Mouse (Mus musculus) hindbrain, embryonic 12.5 days (tissue): ENCODE measurements around the gene H1f0. TPM values are rescaled to one million over a fixed set of nuclear protein-coding genes. Genes with fewer than 3 reads are reported as not detected.
A peak's percentile ranks its signal among the peaks of the same experiment; 100 is the strongest.

Source experiments
- ATAC-seq: fragments of 200-750 bp; cut with Nextera tagmentation; 2 replicates; pipeline ENCODE4 v1.8.0; 2017; ENCODE audit warnings: moderate TSS enrichment; ENCODE audit not compliant: low FRiP score
- H3K27ac ChIP-seq: fragments of 300-500 bp; sonication (generic); 2 replicates; pipeline ENCODE4 v1.5.1; 2016; ENCODE audit warnings: mild to moderate bottlenecking
- H3K27me3 ChIP-seq: fragments of 300-500 bp; sonication (generic); 2 replicates; pipeline ENCODE4 v1.6.1; 2016; ENCODE audit warnings: mild to moderate bottlenecking
- H3K36me3 ChIP-seq: fragments of 300-500 bp; sonication (generic); 2 replicates; pipeline ENCODE4 v1.6.1; 2016; ENCODE audit warnings: mild to moderate bottlenecking
- H3K4me1 ChIP-seq: fragments of 300-500 bp; sonication (generic); 2 replicates; pipeline ENCODE4 v1.6.1; 2016
- H3K4me2 ChIP-seq: fragments of 300-500 bp; sonication (generic); replicated peaks from 2 replicates; pipeline ENCODE4 v1.6.1; 2016; ENCODE audit warnings: mild to moderate bottlenecking
- H3K4me3 ChIP-seq: fragments of 300-500 bp; sonication (generic); 2 replicates; pipeline ENCODE4 v1.5.1; 2016; ENCODE audit warnings: mild to moderate bottlenecking
- H3K9ac ChIP-seq: fragments of 300-500 bp; sonication (generic); 2 replicates; pipeline ENCODE4 v1.6.1; 2016; ENCODE audit warnings: mild to moderate bottlenecking, moderate library complexity
- H3K9me3 ChIP-seq: fragments of 300-500 bp; sonication (generic); replicated peaks from 2 replicates; pipeline ENCODE4 v1.6.1; 2016; ENCODE audit warnings: mild to moderate bottlenecking
- WGBS: fragments of 180-500 bp; shearing (Covaris S2); methylation state at CpG from one replicate; pipeline ENCODE4 v1.1.7; 2016; 5-methylcytosine and 5-hydroxymethylcytosine counted together
- polyA plus RNA-seq: library from polyadenylated mRNA; unstranded; fragments of >200 nt; fragmentation: Nextera tagmentation; extraction: Ambion mirVana; gene quantifications from 2 replicates; pipeline ENCODE4 v1.2.1, GENCODE M21; 2016

H1f0 gene
- polyA plus RNA-seq: 456 and 488 TPM in 2 replicates

- WGBS: under 1% methylated on average over 42 of the region's 58 CpGs
- ATAC-seq: peak; percentile 70
- H3K4me1 ChIP-seq: peaks cover 45% of the 10 kb centered on the region
Observed at GRCm38 (mm10) chr15:79028237-79028738, at the start of gene H1f0. H1f0 (plus strand) TSS chr15:79028450.

DNA sequence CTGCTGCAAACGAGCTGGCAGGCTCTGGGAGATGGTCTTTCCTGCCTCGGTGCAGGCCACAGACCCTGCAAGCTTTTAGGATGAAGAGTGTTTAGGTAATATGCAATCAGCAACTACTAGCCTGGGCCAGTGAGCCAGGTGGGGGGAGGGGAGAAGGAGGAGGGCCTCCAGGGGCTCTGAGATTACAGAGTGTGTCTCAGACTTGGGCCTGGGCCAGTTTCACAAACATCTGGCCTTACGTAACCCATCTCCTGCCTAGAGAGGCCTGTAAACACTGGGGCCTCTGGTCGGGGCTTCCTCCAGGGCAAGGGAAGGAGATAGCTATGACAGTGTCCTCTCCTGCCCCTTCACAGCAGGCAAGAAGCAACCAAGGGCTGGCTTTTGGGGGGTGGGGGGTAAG lies 49.4 kb upstream of the H1f0 start:
- H3K9ac ChIP-seq: peak overlapping the region; percentile 43
- H3K4me1 ChIP-seq: peaks cover 27% of the 10 kb centered on the region
- H3K4me2 ChIP-seq: 0 out of 2 replicates have a peak overlapping the region, but pooled peaks have one; percentile 3
- H3K4me3 ChIP-seq: no peak overlapping the region
- WGBS: 43% methylated on average over 4 of the region's 4 CpGs
- no peaks in the 10 kb centered on the region for H3K27me3 ChIP-seq
- H3K27ac ChIP-seq: 0 out of 2 replicates have a peak overlapping the region, but pooled peaks have one; percentile 40
- 0 out of 2 replicates have a peak, but pooled peaks cover 5% of the 10 kb centered on the region for H3K36me3 ChIP-seq
- no peak for ATAC-seq
- no peaks in the 10 kb centered on the region for H3K9me3 ChIP-seq

More at GRCm38 (mm10) chr15:79028237-79028738, at the start of gene H1f0:
- Histone ChIP-seq H3K9me3 (no peaks in the 10 kb centered on the region), H3K27me3 (peaks cover 8% of the 10 kb centered on the region), H3K27ac (peak within 1 kb of the TSS; percentile 98), H3K4me2 (peak within 1 kb of the TSS; percentile 99), H3K4me3 (peak within 1 kb of the TSS; percentile 71), H3K36me3 (no peaks in the 10 kb centered on the region), H3K9ac (peak within 1 kb of the TSS; percentile 99)

GRCm38 (mm10) chr15:78980084-78980483 lies 48.2 kb upstream of the H1f0 start:
- WGBS: 91% methylated on average over 4 of the region's 4 CpGs
- Histone ChIP-seq H3K36me3 (0 out of 2 replicates have a peak, but pooled peaks cover 5% of the 10 kb centered on the region), H3K27ac (no peak overlapping the region), H3K4me2 (no peak overlapping the region), H3K4me1 (peaks cover 39% of the 10 kb centered on the region), H3K27me3 (no peaks in the 10 kb centered on the region), H3K4me3 (no peak overlapping the region), H3K9me3 (no peaks in the 10 kb centered on the region), H3K9ac (no peak overlapping the region)
- ATAC-seq: no peak

DNA sequence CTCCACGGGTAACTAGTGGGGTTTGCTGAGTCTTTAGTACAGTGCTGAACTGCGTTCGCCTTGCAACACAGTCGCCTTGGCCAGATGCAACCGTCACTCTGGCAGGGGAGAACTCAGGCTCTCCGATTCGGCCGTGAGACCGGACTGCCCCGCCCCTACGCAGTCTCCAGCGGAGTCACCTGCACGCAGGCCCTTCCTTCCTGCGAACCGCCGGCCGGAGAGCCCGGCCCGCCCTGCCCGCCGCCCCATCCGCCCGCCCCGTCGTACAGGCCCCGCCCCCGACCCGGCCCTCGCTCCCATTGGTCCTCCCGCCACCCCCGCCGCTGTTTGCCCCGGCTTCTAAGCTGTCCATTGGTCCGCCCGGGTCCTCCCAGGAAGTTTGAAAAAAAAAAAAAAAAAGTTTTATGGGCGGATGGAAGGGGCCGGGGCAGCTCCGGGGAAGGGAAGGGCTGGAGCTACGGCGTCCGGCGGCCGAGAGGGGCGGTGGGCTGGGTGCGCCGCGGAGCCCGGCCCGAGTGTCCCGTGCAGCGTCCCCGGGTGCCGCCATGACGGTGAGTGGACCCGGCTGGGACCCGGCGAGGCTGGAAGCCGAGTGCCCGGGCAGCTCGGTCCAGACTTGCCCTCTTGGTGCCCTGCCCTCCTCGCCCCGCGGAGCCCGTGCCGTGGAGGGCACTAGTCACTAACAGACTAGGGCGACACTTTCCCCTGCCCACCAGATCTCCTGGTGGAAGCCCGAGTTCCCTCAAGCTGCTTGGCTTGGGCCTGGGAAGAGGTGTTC lies 45.4 kb upstream of the H1f0 start:
- peak; percentile 82 for ATAC-seq
- Histone ChIP-seq H3K27ac (peak overlapping the region; percentile 70; the same call in 1 of the 2 replicates), H3K4me1 (peaks cover 43% of the 10 kb centered on the region), H3K4me3 (peak overlapping the region; percentile 56), H3K36me3 (no peaks in the 10 kb centered on the region), H3K9ac (peak overlapping the region; percentile 73), H3K27me3 (no peaks in the 10 kb centered on the region), H3K9me3 (no peaks in the 10 kb centered on the region), H3K4me2 (peak overlapping the region; percentile 83)
- WGBS: under 1% methylated on average over 55 of the region's 67 CpGs

GRCm38 (mm10) chr15:78983436-78984285 lies 44.6 kb upstream of the H1f0 start:
- Histone ChIP-seq H3K4me3 (peak overlapping the region; percentile 56), H3K4me1 (peaks cover 43% of the 10 kb centered on the region), H3K9ac (peak overlapping the region; percentile 73), H3K9me3 (no peaks in the 10 kb centered on the region), H3K27ac (peak overlapping the region; percentile 70), H3K36me3 (0 out of 2 replicates have a peak, but pooled peaks cover 7% of the 10 kb centered on the region), H3K27me3 (no peaks in the 10 kb centered on the region), H3K4me2 (peak overlapping the region; percentile 83)
- 1% methylated on average over 21 of the region's 21 CpGs for WGBS
- ATAC-seq: peak; percentile 53

- H3K27ac ChIP-seq: peak overlapping the region; percentile 40; the same call in 1 of the 2 replicates
- H3K4me3 ChIP-seq: peak overlapping the region; percentile 56
- H3K9me3 ChIP-seq: no peaks in the 10 kb centered on the region
- peak overlapping the region; percentile 73 for H3K9ac ChIP-seq
- peaks cover 11% of the 10 kb centered on the region; the same call in 1 of the 2 replicates for H3K36me3 ChIP-seq
- no peaks in the 10 kb centered on the region for H3K27me3 ChIP-seq
- peak overlapping the region; percentile 83 for H3K4me2 ChIP-seq
- no peak for ATAC-seq
- 41% methylated on average over 5 of the region's 5 CpGs for WGBS
- peaks cover 39% of the 10 kb centered on the region for H3K4me1 ChIP-seq
Observed at GRCm38 (mm10) chr15:78984286-78984778, 43.9 kb upstream of the H1f0 start.

DNA sequence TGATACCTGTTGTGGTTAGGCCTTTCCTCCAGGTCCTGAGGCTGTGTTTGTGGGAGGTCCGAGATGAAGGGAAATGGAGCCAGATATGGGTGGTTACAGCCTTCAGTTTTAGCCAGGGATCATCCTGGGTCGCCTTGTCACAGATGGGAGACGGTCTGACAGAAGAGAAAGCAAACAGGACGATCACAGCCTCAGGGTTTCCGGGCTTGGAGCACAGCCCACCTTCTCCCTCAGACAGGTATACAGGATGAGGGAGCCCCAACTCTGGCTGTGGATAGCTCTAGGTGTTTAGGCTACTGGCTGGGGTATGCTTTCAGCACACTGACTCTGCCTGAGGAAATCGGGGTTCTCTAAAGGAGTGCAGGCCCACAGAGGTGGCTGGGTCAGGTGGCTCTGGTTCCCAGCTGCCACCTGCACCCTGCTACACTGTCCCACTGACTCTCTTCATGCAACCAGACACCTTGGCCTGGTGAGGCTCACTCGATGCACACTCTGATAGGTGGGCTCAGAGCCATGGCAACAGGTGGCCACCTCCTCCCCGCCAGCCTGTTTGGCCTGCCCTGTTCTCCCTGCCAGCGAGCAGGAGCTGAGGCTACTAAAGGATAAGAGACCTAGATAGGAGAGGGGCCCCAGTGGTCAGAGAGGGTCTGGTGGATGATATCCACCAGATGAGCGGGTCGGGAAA lies 41.6 kb upstream of the H1f0 start:
- 66% methylated on average over 11 of the region's 11 CpGs for WGBS
- no peaks in the 10 kb centered on the region for H3K27me3 ChIP-seq
- no peak for ATAC-seq
- H3K9ac ChIP-seq: no peak overlapping the region
- H3K9me3 ChIP-seq: no peaks in the 10 kb centered on the region
- peaks cover 34% of the 10 kb centered on the region for H3K36me3 ChIP-seq
- H3K27ac ChIP-seq: no peak overlapping the region
- peaks cover 39% of the 10 kb centered on the region for H3K4me1 ChIP-seq
- no peak overlapping the region for H3K4me3 ChIP-seq
- 0 out of 2 replicates have a peak overlapping the region, but pooled peaks have one; percentile 8 for H3K4me2 ChIP-seq

DNA sequence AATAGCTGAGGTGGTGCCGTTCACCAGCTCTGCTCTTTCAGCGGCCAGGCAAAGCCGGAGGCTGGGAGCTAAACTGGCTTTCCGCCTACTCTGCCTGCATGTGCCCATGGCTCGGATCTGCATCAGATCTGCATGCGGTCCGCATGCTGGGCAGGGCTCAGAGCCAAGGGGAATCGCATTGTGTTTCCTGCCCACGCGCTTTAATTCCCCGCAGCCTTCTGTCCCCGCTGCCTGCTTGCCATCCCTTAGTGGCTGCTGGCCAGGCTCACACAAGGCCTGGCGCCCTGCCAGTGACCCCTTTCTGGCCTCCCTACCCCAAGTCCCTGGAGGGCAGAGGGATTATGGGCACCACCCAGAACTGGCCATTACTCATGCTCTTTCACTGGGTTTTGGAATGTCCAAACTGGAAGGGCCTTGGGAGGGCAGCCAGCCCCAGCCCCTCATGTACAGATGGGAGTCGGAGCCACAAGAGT lies 39.7 kb upstream of the H1f0 start:
- H3K36me3 ChIP-seq: peaks cover 52% of the 10 kb centered on the region
- peak; percentile 49; the same call in 1 of the 2 replicates for ATAC-seq

GRCm38 (mm10) chr15:78989152-78990092 lies 38.8 kb upstream of the H1f0 start:
- no peak overlapping the region for H3K4me3 ChIP-seq
- no peaks in the 10 kb centered on the region for H3K9me3 ChIP-seq
- ATAC-seq: no peak
- no peak overlapping the region for H3K9ac ChIP-seq
- peaks cover 61% of the 10 kb centered on the region for H3K36me3 ChIP-seq
- no peak overlapping the region for H3K4me2 ChIP-seq
- peaks cover 20% of the 10 kb centered on the region for H3K4me1 ChIP-seq
- H3K27ac ChIP-seq: no peak overlapping the region
- no peaks in the 10 kb centered on the region for H3K27me3 ChIP-seq
- 89% methylated on average over 14 of the region's 14 CpGs for WGBS

More for the DNA sequence above, 39.7 kb upstream of the H1f0 start:
- H3K4me3 ChIP-seq: no peak overlapping the region
- 65% methylated on average over 14 of the region's 14 CpGs for WGBS
- no peaks in the 10 kb centered on the region for H3K9me3 ChIP-seq
- no peak overlapping the region for H3K27ac ChIP-seq
- no peak overlapping the region for H3K4me2 ChIP-seq
- no peak overlapping the region for H3K9ac ChIP-seq
- no peaks in the 10 kb centered on the region for H3K27me3 ChIP-seq
- peaks cover 28% of the 10 kb centered on the region for H3K4me1 ChIP-seq

DNA sequence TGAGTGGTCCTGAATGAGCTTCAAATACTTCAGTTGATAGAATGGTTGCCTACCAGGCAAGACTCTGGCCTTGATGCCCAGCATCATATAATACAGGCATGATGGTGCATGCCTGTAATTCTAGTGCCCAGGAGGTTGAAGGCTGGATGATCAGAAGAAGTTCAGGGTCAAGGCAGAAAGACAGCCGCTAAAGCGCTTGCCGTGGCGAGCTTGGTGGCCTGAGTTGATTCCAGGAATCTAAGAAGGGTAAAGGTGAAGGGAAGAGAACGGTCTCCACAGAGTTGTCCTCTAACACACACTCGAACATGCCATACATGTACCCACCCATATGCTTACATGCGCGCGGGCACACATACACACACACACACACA lies 38.2 kb upstream of the H1f0 start:
- H3K27ac ChIP-seq: no peak overlapping the region
- H3K9me3 ChIP-seq: no peaks in the 10 kb centered on the region
- ATAC-seq: no peak
- no peak overlapping the region for H3K9ac ChIP-seq
- no peak overlapping the region for H3K4me2 ChIP-seq
- peaks cover 66% of the 10 kb centered on the region for H3K36me3 ChIP-seq
- H3K4me3 ChIP-seq: no peak overlapping the region
- 97% methylated on average over 9 of the region's 9 CpGs for whole genome bisulfite sequencing
- H3K27me3 ChIP-seq: no peaks in the 10 kb centered on the region
- peaks cover 13% of the 10 kb centered on the region for H3K4me1 ChIP-seq
